Mouse (Mus musculus) lung, adult 2 months (tissue): Measurements from ENCODE around the gene Ppfia1. TPM values are rescaled to one million over a fixed set of nuclear protein-coding genes. Genes with fewer than 3 reads are reported as not detected.

Experiments used
- DNase-seq: peaks from one replicate; pipeline ENCODE4 v3.0.0; 2022
- H3K4me1 ChIP-seq: fragments of 200-500 bp; 2 replicates; pipeline ENCODE4 v1.6.1; 2011; ENCODE audit warnings: low read length; ENCODE audit not compliant: control insufficient read depth, insufficient read depth
- H3K4me3 ChIP-seq: fragments of 200-500 bp; replicated peaks from 2 replicates; pipeline ENCODE3; 2011; ENCODE audit warnings: low read depth, mild to moderate bottlenecking, control low read depth, low read length; ENCODE audit errors: extremely low read depth
- CTCF ChIP-seq: fragments of 200-500 bp; IDR thresholded peaks from 2 replicates; pipeline ENCODE4 v1.5.1; 2011; ENCODE audit warnings: mild to moderate bottlenecking, low read length, control low read depth; ENCODE audit not compliant: insufficient read depth
- POLR2A ChIP-seq: fragments of 200-500 bp; IDR thresholded peaks from 2 replicates; pipeline ENCODE4 v1.6.1; 2011; ENCODE audit warnings: low read depth, mild to moderate bottlenecking, control low read depth, low read length, borderline replicate concordance; ENCODE audit errors: extremely low read depth
- WGBS: fragments of 180-500 bp; shearing (Covaris S2); methylation state at CpG from one replicate; pipeline ENCODE4 v1.1.7; 2018; 5-methylcytosine and 5-hydroxymethylcytosine counted together
- polyA plus RNA-seq: library from polyadenylated mRNA; depleted of rRNA; stranded (reverse); fragments of >200 nt; gene quantifications from 2 replicates; pipeline ENCODE4 v1.2.3, GENCODE M21; 2012

The Ppfia1 gene
- polyA plus RNA-seq, 1 experiment = 40.9 TPM

GRCm38 (mm10) chr7:144531585-144532378, 21.7 kb downstream of the Ppfia1 start:
- 26% methylated on average over 7 of the region's 7 CpGs for WGBS
- no peak overlapping the region for H3K4me3 ChIP-seq
- TF ChIP-seq CTCF = no peak
- no peak for TF ChIP-seq POLR2A
- DNase-seq = no peak
- peaks cover 11% of the 10 kb centered on the region for H3K4me1 ChIP-seq

GRCm38 (mm10) chr7:144529851-144530250, 23.7 kb downstream of the Ppfia1 start:
- H3K4me1 ChIP-seq = peaks cover 11% of the 10 kb centered on the region
- WGBS = 69% methylated on average over 3 of the region's 3 CpGs
- no peak for TF ChIP-seq CTCF
- TF ChIP-seq POLR2A = no peak
- DNase-seq = no peak
- no peak overlapping the region for H3K4me3 ChIP-seq

- no peak overlapping the region for H3K4me3 ChIP-seq
- 0% methylated on average over 1 of the region's 1 CpGs for WGBS
- peaks cover 11% of the 10 kb centered on the region for H3K4me1 ChIP-seq
- DNase-seq = no peak
- TF ChIP-seq POLR2A (no peak), CTCF (peak; percentile 18; the same call in 1 of the 2 replicates)
Measured at GRCm38 (mm10) chr7:144527723-144528221, 25.8 kb downstream of the Ppfia1 start.

- Histone ChIP-seq H3K4me3 (no peak overlapping the region), H3K4me1 (peaks cover 7% of the 10 kb centered on the region)
- 61% methylated on average over 2 of the region's 2 CpGs for WGBS
- DNase-seq = no peak
- TF ChIP-seq CTCF (no peak), POLR2A (no peak)
Measured at GRCm38 (mm10) chr7:144526649-144527048, 26.9 kb downstream of the Ppfia1 start.

GRCm38 (mm10) chr7:144524427-144525191, 28.9 kb downstream of the Ppfia1 start:
- 78% methylated on average over 6 of the region's 6 CpGs for WGBS
- no peak overlapping the region for H3K4me3 ChIP-seq
- peaks cover 5% of the 10 kb centered on the region; the same call in 1 of the 2 replicates for H3K4me1 ChIP-seq
- no peak for DNase-seq
- TF ChIP-seq POLR2A (no peak), CTCF (no peak)

GRCm38 (mm10) chr7:144523415-144523814, 30.1 kb downstream of the Ppfia1 start:
- TF ChIP-seq CTCF (no peak), POLR2A (no peak)
- WGBS = 73% methylated on average over 3 of the region's 3 CpGs
- Histone ChIP-seq H3K4me3 (no peak overlapping the region), H3K4me1 (peaks cover 5% of the 10 kb centered on the region; the same call in 1 of the 2 replicates)
- no peak for DNase-seq

GRCm38 (mm10) chr7:144521927-144522326, 31.6 kb downstream of the Ppfia1 start:
- Histone ChIP-seq H3K4me1 (no peaks in the 10 kb centered on the region), H3K4me3 (no peak overlapping the region)
- DNase-seq = no peak
- no peak for TF ChIP-seq CTCF
- no peak for TF ChIP-seq POLR2A
- WGBS = 71% methylated on average over 2 of the region's 2 CpGs

GRCm38 (mm10) chr7:144519852-144520251, 33.7 kb downstream of the Ppfia1 start:
- Histone ChIP-seq H3K4me3 (no peak overlapping the region), H3K4me1 (no peaks in the 10 kb centered on the region)
- DNase-seq = peak; percentile 32
- WGBS = 69% methylated on average over 5 of the region's 5 CpGs
- TF ChIP-seq POLR2A (no peak), CTCF (no peak)

GRCm38 (mm10) chr7:144516711-144517110, 36.8 kb downstream of the Ppfia1 start:
- Histone ChIP-seq H3K4me3 (no peak overlapping the region), H3K4me1 (no peaks in the 10 kb centered on the region)
- no peak for DNase-seq
- WGBS = 87% methylated on average over 5 of the region's 5 CpGs
- TF ChIP-seq POLR2A = no peak
- TF ChIP-seq CTCF = no peak

- H3K4me1 ChIP-seq = no peaks in the 10 kb centered on the region
- no peak overlapping the region for H3K4me3 ChIP-seq
- DNase-seq = no peak
- WGBS = 97% methylated on average over 4 of the region's 4 CpGs
- TF ChIP-seq POLR2A = no peak
- no peak for TF ChIP-seq CTCF
Measured at GRCm38 (mm10) chr7:144509090-144509489, 44.4 kb downstream of the Ppfia1 start.
